Mouse (Mus musculus) midbrain, embryonic 15.5 days (tissue): ENCODE data around the gene Cdk1. TPM values are rescaled to one million over a fixed set of nuclear protein-coding genes. Genes with fewer than 3 reads are reported as not detected.

ENCODE experiments used
- ATAC-seq: fragments of 200-750 bp; cut with Nextera tagmentation; replicated peaks from 2 replicates; pipeline ENCODE4 v1.8.0; 2017; ENCODE audit warnings: moderate TSS enrichment
- H3K27ac ChIP-seq: fragments of 300-500 bp; sonication (generic); 2 replicates; pipeline ENCODE4 v1.5.1; 2015; ENCODE audit warnings: mild to moderate bottlenecking, inconsistent platforms
- H3K27me3 ChIP-seq: fragments of 300-500 bp; sonication (generic); replicated peaks from 2 replicates; pipeline ENCODE4 v1.6.1; 2015; ENCODE audit warnings: inconsistent platforms
- H3K36me3 ChIP-seq: fragments of 300-500 bp; sonication (generic); replicated peaks from 2 replicates; pipeline ENCODE4 v1.6.1; 2015; ENCODE audit warnings: inconsistent platforms
- H3K4me1 ChIP-seq: fragments of 300-500 bp; sonication (generic); 2 replicates; pipeline ENCODE4 v1.6.1; 2015; ENCODE audit warnings: inconsistent platforms
- H3K4me2 ChIP-seq: fragments of 300-500 bp; sonication (generic); 2 replicates; pipeline ENCODE4 v1.6.1; 2015; ENCODE audit warnings: inconsistent platforms, mild to moderate bottlenecking, moderate library complexity
- H3K4me3 ChIP-seq: fragments of 300-500 bp; sonication (generic); 2 replicates; pipeline ENCODE4 v1.5.1; 2015; ENCODE audit warnings: mild to moderate bottlenecking, inconsistent platforms
- H3K9ac ChIP-seq: fragments of 300-500 bp; sonication (generic); 2 replicates; pipeline ENCODE4 v1.6.1; 2015; ENCODE audit warnings: mild to moderate bottlenecking, inconsistent platforms
- H3K9me3 ChIP-seq: fragments of 300-500 bp; sonication (generic); 2 replicates; pipeline ENCODE4 v1.6.1; 2016; ENCODE audit warnings: inconsistent platforms
- WGBS: fragments of 180-500 bp; shearing (Covaris S2); methylation state at CpG from one replicate; pipeline ENCODE4 v1.1.7; 2015; ENCODE audit warnings: mixed read lengths; 5-methylcytosine and 5-hydroxymethylcytosine counted together
- polyA plus RNA-seq: library from polyadenylated mRNA; unstranded; fragments of >200 nt; fragmentation: Nextera tagmentation; extraction: Ambion mirVana; gene quantifications from 2 replicates; pipeline ENCODE4 v1.2.1, GENCODE M21; 2015

The Cdk1 gene
- polyA plus RNA-seq, 1 experiment from 2014 or later = 63.0 TPM

- H3K9ac ChIP-seq = no peak overlapping the region
- H3K4me3 ChIP-seq = no peak overlapping the region
- WGBS = 83% methylated on average over 9 of the region's 9 CpGs
Observed at GRCm38 (mm10) chr10:69295919-69296318, 56.8 kb downstream of the Cdk1 start.

DNA sequence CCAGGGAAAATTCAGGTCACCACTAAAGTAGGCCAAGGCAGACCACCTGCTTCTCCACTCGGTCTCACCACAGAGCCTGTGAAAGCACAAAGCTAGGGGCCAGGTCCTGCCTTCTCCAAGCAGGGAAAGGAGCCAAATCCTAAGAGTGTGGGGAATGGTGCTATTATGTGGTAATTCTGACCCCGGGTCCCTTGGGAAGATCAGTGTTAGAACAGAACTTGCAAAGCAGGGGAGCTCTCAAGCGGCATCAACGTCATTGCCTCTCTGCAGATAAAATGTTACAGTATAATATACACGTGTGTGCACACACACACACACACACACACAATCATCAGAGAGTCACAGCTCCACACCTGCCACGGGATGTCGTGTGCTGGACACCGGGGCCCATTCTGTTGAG, 62.0 kb downstream of the Cdk1 start:
- Histone ChIP-seq H3K9me3 (no peaks in the 10 kb centered on the region), H3K27ac (no peak overlapping the region), H3K36me3 (no peaks in the 10 kb centered on the region), H3K9ac (no peak overlapping the region), H3K4me3 (no peak overlapping the region), H3K27me3 (no peaks in the 10 kb centered on the region), H3K4me1 (no peaks in the 10 kb centered on the region), H3K4me2 (no peak overlapping the region)
- 92% methylated on average over 8 of the region's 8 CpGs for WGBS
- no peak for ATAC-seq

More at GRCm38 (mm10) chr10:69295919-69296318, 56.8 kb downstream of the Cdk1 start:
- Histone ChIP-seq H3K36me3 (no peaks in the 10 kb centered on the region), H3K4me2 (no peak overlapping the region), H3K4me1 (no peaks in the 10 kb centered on the region), H3K27me3 (no peaks in the 10 kb centered on the region), H3K9me3 (no peaks in the 10 kb centered on the region), H3K27ac (no peak overlapping the region)
- ATAC-seq = no peak

DNA sequence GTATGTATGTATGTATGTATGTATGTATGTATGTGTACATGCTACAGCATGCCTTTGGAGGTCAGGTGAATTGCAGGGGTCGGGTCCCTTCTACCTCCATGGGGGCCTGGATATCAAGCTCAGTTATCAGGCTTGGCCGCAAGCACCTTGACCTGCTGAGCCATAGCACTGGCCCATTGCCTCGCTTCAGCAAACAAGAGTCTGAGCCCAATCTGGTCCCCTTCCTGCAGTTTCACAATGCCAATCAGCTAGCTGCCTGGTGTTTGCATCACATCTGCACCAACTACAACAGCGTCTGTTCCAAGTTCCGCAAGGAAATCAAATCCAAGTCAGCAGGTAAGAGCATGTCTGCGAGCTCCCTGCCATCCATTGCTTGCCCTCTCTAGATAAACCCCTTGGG, 64.0 kb downstream of the Cdk1 start:
- Histone ChIP-seq H3K36me3 (no peaks in the 10 kb centered on the region; the same call in 1 of the 2 replicates), H3K27ac (no peak overlapping the region)
- 94% methylated on average over 6 of the region's 6 CpGs for WGBS

DNA sequence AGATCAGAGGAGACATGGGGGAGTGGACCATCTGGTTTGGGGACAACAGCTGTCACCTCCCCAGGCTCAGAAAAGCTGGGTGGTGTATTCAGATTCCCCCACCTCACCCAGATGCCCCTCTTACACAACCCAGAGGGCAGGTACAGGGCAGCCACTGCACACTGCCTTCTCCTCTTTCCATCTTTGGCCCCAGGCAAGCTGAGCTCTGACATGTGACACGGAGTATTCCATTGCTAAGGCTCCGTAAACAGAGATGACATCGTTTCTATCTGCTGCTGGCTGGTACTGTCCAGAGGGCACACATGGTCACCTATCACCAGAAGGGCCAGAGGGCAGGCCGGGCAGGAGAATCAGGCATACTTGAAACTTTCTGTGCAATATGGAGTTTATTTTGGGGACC, 64.7 kb downstream of the Cdk1 start:
- H3K4me2 ChIP-seq = no peak overlapping the region
- no peak for ATAC-seq
- WGBS = 94% methylated on average over 4 of the region's 4 CpGs
- no peaks in the 10 kb centered on the region for H3K9me3 ChIP-seq
- H3K27me3 ChIP-seq = no peaks in the 10 kb centered on the region
- no peak overlapping the region for H3K9ac ChIP-seq
- no peak overlapping the region for H3K27ac ChIP-seq
- no peaks in the 10 kb centered on the region; the same call in 1 of the 2 replicates for H3K36me3 ChIP-seq
- no peaks in the 10 kb centered on the region for H3K4me1 ChIP-seq
- H3K4me3 ChIP-seq = no peak overlapping the region

More for the DNA sequence above, 64.0 kb downstream of the Cdk1 start:
- H3K9ac ChIP-seq = no peak overlapping the region
- no peak overlapping the region for H3K4me3 ChIP-seq
- H3K4me1 ChIP-seq = no peaks in the 10 kb centered on the region
- ATAC-seq = no peak
- no peaks in the 10 kb centered on the region for H3K9me3 ChIP-seq
- no peak overlapping the region for H3K4me2 ChIP-seq
- no peaks in the 10 kb centered on the region for H3K27me3 ChIP-seq

DNA sequence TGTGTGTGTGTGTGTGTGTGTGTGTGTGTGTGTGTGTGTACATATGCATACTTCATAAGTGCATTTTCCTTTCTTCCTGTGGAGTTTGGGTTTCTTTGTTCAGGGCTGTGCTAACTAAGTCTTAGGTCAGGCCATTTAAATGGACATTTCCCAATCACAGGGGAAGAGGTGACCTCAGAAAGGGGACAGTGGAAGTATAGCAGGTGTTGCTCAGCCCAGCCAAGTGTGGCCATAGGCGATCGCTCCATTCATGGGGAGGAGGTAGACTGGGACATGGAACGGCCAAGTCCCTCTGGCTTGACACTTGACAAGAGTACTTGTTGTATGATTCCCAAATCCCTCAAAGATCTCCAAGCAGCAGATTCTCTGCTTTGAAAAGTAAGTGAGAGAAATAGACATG, 65.8 kb downstream of the Cdk1 start:
- WGBS = 95% methylated on average over 3 of the region's 3 CpGs
- Histone ChIP-seq H3K4me1 (no peaks in the 10 kb centered on the region), H3K4me3 (no peak overlapping the region), H3K27me3 (no peaks in the 10 kb centered on the region), H3K9ac (no peak overlapping the region), H3K36me3 (no peaks in the 10 kb centered on the region; the same call in 1 of the 2 replicates), H3K27ac (no peak overlapping the region), H3K9me3 (no peaks in the 10 kb centered on the region), H3K4me2 (no peak overlapping the region)
- no peak for ATAC-seq

Other genes starting within 250 kb of the Cdk1 start
- 17.7 and 20.9 TPM in 2 replicates for gene Rhobtb1, start 201.5 kb downstream of the Cdk1 start, polyA plus RNA-seq
- gene A930033H14Rik, start 139.8 kb downstream of the Cdk1 start, polyA plus RNA-seq = 1.3 and 1.6 TPM in 2 replicates
- gene Ank3, start 45.8 kb upstream of the Cdk1 start, polyA plus RNA-seq = 90.8 and 108 TPM in 2 replicates